Mouse (Mus musculus) myocyte (in vitro differentiated cells): ENCODE measurements around the gene Pde4a. TPM values are rescaled to one million over a fixed set of nuclear protein-coding genes. Genes with fewer than 3 reads are reported as not detected.

Source experiments
- H3K27me3 ChIP-seq: one replicate; pipeline ENCODE4 v1.6.1; 2011; ENCODE audit not compliant: control insufficient read depth, insufficient read depth, insufficient read length
- H3K36me3 ChIP-seq: one replicate; pipeline ENCODE4 v1.6.1; 2011; ENCODE audit not compliant: control insufficient read depth, insufficient read depth
- H3K4me2 ChIP-seq: one replicate; pipeline ENCODE4 v1.6.1; 2011; ENCODE audit warnings: low read depth, control low read depth
- H3K4me3 ChIP-seq: one replicate; pipeline ENCODE4 v1.5.1; 2011; ENCODE audit warnings: mild to moderate bottlenecking, control low read depth, moderate library complexity
- H3K79me2 ChIP-seq: one replicate; pipeline ENCODE4 v1.6.1; 2011; ENCODE audit not compliant: control insufficient read depth, insufficient read depth
- H3ac ChIP-seq: one replicate; pipeline ENCODE4 v1.6.1; 2011; ENCODE audit not compliant: control insufficient read depth, insufficient read length
- CEBPB ChIP-seq: IDR thresholded peaks from 2 replicates; pipeline ENCODE4 v1.6.1; 2011; ENCODE audit warnings: mild to moderate bottlenecking, moderate library complexity; ENCODE audit not compliant: poor library complexity, insufficient read depth, severe bottlenecking
- E2F4 ChIP-seq: IDR thresholded peaks from one replicate; pipeline ENCODE4 v1.6.1; 2011; ENCODE audit warnings: mild to moderate bottlenecking, control low read depth, moderate library complexity; ENCODE audit not compliant: insufficient read depth
- MAX ChIP-seq: IDR thresholded peaks from one replicate; pipeline ENCODE4 v1.6.1; 2011; ENCODE audit warnings: low read depth, mild to moderate bottlenecking, control low read depth
- MYOD1 ChIP-seq, 3 experiments: IDR thresholded peaks; one replicate each; pipeline ENCODE4 v1.6.1; 2011; ENCODE audit warnings: control low read depth in 2 of 3, low read depth in 2 of 3, mild to moderate bottlenecking in 2 of 3, moderate library complexity in 1 of 3; ENCODE audit not compliant: insufficient read length in 2 of 3, control insufficient read depth in 1 of 3
- MYOG ChIP-seq, 3 experiments: IDR thresholded peaks; one replicate each; pipeline ENCODE4 v1.6.1; 2011; ENCODE audit warnings: control low read depth in 2 of 3, low read depth in 2 of 3, mild to moderate bottlenecking in 2 of 3; ENCODE audit not compliant: insufficient read length in 2 of 3, control insufficient read depth in 1 of 3, insufficient read depth in 1 of 3
- POLR2A ChIP-seq: IDR thresholded peaks from one replicate; pipeline ENCODE4 v1.6.1; 2011; ENCODE audit warnings: low read depth, mild to moderate bottlenecking, control low read depth, moderate library complexity; ENCODE audit not compliant: insufficient read length
- POLR2AphosphoS2 ChIP-seq: IDR thresholded peaks from one replicate; pipeline ENCODE4 v1.6.1; 2011; ENCODE audit warnings: low read depth, control low read depth; ENCODE audit not compliant: insufficient read length
- REST ChIP-seq: IDR thresholded peaks from one replicate; pipeline ENCODE4 v1.6.1; 2011; ENCODE audit warnings: mild to moderate bottlenecking, control low read depth, moderate library complexity; ENCODE audit not compliant: insufficient read depth, insufficient read length
- SRF ChIP-seq: IDR thresholded peaks from one replicate; pipeline ENCODE4 v1.6.1; 2011; ENCODE audit warnings: low read depth; ENCODE audit not compliant: control insufficient read depth, insufficient read length
- TCF12 ChIP-seq: IDR thresholded peaks from one replicate; pipeline ENCODE4 v1.6.1; 2011; ENCODE audit warnings: mild to moderate bottlenecking, control low read depth; ENCODE audit not compliant: poor library complexity, insufficient read depth, severe bottlenecking
- TCF3 ChIP-seq: IDR thresholded peaks from one replicate; pipeline ENCODE4 v1.6.1; 2011; ENCODE audit warnings: low read depth, control low read depth; ENCODE audit not compliant: insufficient read length
- USF1 ChIP-seq: IDR thresholded peaks from one replicate; pipeline ENCODE4 v1.6.1; 2011; ENCODE audit warnings: low read depth, mild to moderate bottlenecking, control low read depth, moderate library complexity
- polyA plus RNA-seq: library from polyadenylated mRNA; unstranded; fragments of >200 nt; fragmentation: generic; extraction: Trizol; gene quantifications from one replicate; pipeline ENCODE4 v1.2.1, GENCODE M21; 2012; ENCODE audit warnings: missing spikeins

The Pde4a gene
- polyA plus RNA-seq, 1 experiment, result 3.6 TPM

DNA sequence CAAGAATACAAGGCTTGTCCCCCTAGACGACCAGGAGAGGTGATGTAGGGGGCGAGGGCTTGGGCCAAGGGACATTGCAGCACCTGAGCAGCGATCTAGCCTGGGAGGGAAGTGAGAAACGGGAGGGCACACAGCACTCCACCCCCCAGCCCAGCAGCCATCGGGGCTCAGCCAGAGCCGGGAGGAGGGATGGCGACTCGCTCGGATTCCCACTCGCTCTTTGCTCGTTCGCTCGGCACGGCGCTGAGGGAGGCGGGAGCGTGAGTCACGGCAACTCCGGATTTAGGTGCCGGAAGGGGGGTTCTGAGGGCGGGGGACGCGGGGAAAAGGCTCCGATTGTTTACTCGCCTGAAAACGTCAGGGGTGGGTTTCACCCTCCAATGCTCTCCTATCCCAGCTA lies 1.4 kb upstream of the Pde4a start:
- peak overlapping the region; percentile 34 for H3K4me3 ChIP-seq
- no peaks in the 10 kb centered on the region for H3K27me3 ChIP-seq
- H3K79me2 ChIP-seq, result no peaks in the 10 kb centered on the region
- no peak for TF ChIP-seq REST
- TF ChIP-seq TCF12, result no peak
- no peak for TF ChIP-seq MYOG (IDR thresholded peaks at IDR 0.05; ENCODE audit: control insufficient read depth in 1 of 3, insufficient read depth in 1 of 3, insufficient read length in 2 of 3, low read depth in 2 of 3)
- TF ChIP-seq USF1, result no peak
- peak overlapping the region; percentile 95 for H3K4me2 ChIP-seq
- no peaks in the 10 kb centered on the region for H3K36me3 ChIP-seq
- H3ac ChIP-seq, result no peak overlapping the region

DNA sequence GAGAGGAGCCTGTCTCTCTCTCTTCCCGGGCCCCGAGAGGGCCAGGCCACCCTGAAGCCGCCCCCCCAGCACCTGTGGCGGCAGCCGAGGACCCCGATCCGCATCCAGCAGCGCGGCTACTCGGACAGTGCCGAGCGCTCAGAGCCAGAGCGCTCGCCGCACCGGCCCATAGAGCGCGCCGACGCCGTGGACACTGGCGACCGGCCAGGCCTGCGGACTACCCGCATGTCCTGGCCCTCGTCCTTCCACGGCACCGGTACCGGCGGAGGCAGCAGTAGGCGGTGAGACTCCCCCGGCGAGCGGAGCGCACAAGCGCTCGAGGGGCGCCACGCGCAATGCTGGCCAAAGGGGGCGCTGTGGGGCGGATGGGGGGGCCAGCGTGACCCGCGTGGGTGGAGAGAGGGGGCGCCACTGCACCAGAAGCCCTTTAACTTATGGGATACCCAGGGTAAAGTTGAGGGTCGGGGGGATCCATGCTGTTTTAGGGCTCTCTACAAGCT lies 488 bp downstream of the Pde4a start:
- H3ac ChIP-seq, result peak overlapping the region; percentile 83
- peak overlapping the region; percentile 34 for H3K4me3 ChIP-seq
- H3K27me3 ChIP-seq, result no peaks in the 10 kb centered on the region
- H3K4me2 ChIP-seq, result peak overlapping the region; percentile 95
- no peaks in the 10 kb centered on the region for H3K36me3 ChIP-seq
- no peaks in the 10 kb centered on the region for H3K79me2 ChIP-seq
- TF ChIP-seq MYOG (IDR thresholded peaks at IDR 0.05; ENCODE audit: control insufficient read depth in 1 of 3, insufficient read depth in 1 of 3, insufficient read length in 2 of 3, low read depth in 2 of 3), result peak in 1 of 3 experiments; percentile 5
- no peak for TF ChIP-seq TCF3

DNA sequence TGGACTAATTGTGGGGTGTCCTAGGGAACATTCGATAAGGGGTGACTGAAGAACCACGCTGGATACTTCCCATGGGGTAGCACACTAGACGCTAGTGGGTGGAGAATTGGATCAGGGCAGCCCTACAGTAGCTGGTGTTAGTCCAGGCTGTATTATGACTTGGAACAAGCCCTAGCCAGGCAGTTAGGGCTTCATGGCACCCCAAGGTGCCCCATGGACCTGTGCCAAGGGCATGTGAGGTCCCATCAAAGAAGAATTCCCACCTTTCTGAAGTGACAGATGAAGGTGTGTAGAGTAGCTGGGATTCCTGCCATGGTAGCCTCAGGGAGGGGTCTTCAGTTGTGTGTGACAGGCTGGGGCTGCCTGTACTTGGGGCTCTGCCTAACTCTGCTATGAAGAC lies 1.0 kb downstream of the Pde4a start:
- TF ChIP-seq POLR2AphosphoS2 (no peak), MYOD1 (IDR thresholded peaks at IDR 0.05; ENCODE audit: control insufficient read depth in 1 of 3, insufficient read length in 2 of 3, low read depth in 2 of 3) (no peak), TCF12 (no peak), TCF3 (no peak), E2F4 (no peak), MAX (no peak), SRF (no peak), CEBPB (no peak), USF1 (no peak), POLR2A (no peak)
- H3K27me3 ChIP-seq, result no peaks in the 10 kb centered on the region

DNA sequence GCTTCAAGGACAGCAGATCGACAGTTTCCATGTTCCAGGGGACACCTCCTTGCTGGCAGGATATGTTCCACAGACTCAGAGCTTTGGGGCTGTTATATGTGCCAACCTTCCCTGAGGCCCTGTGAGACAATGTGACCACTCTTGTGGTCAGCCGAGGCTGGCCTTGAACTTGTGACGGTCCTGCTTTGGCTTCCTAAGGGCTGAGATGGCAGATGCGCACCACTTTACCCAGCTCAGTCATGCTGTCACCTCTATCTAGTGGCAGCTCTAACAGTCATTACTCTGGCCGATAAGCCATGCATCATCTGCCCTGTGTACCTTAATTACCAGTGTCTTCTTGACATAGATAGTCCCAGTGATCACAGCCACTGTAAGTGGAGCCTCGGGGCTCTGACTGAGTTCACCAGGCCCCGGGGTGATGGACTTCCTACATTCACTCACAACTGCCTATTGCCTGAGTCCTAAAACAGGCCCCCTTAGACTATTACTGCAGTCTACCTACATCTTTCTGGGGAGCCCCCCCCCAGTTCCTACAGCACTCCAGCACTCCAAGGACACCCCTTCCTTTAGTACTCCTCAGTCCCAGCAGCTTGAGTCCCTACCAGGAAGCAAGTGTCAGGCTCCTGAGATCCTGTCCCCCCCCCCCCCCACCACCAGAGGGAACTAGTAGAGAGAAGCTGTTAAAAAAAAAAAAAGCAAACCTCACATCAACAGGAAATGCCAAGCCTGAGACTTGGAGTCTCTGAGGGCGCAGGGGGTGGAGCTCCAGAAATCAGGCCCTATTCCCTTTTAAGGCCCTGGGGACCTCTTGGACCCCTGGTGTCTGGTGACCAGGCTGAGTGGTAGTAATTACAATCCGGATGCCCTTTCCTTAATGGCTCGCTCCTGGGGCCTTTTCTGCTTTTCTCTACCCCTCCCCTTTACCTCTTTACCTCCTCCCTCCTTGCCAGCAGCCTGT lies 1.9 kb downstream of the Pde4a start:
- H3K79me2 ChIP-seq, result no peaks in the 10 kb centered on the region
- peak overlapping the region; percentile 34 for H3K4me3 ChIP-seq
- H3K4me2 ChIP-seq, result peak overlapping the region; percentile 95
- H3K27me3 ChIP-seq, result no peaks in the 10 kb centered on the region
- peak overlapping the region; percentile 25 for H3ac ChIP-seq
- no peaks in the 10 kb centered on the region for H3K36me3 ChIP-seq
- TF ChIP-seq POLR2A (no peak), TCF3 (no peak), SRF (peak; percentile 35)

More for the DNA sequence above, 1.0 kb downstream of the Pde4a start:
- Histone ChIP-seq H3K4me3 (peak overlapping the region; percentile 34), H3ac (peak overlapping the region; percentile 83), H3K36me3 (no peaks in the 10 kb centered on the region), H3K79me2 (no peaks in the 10 kb centered on the region), H3K4me2 (peak overlapping the region; percentile 95)

DNA sequence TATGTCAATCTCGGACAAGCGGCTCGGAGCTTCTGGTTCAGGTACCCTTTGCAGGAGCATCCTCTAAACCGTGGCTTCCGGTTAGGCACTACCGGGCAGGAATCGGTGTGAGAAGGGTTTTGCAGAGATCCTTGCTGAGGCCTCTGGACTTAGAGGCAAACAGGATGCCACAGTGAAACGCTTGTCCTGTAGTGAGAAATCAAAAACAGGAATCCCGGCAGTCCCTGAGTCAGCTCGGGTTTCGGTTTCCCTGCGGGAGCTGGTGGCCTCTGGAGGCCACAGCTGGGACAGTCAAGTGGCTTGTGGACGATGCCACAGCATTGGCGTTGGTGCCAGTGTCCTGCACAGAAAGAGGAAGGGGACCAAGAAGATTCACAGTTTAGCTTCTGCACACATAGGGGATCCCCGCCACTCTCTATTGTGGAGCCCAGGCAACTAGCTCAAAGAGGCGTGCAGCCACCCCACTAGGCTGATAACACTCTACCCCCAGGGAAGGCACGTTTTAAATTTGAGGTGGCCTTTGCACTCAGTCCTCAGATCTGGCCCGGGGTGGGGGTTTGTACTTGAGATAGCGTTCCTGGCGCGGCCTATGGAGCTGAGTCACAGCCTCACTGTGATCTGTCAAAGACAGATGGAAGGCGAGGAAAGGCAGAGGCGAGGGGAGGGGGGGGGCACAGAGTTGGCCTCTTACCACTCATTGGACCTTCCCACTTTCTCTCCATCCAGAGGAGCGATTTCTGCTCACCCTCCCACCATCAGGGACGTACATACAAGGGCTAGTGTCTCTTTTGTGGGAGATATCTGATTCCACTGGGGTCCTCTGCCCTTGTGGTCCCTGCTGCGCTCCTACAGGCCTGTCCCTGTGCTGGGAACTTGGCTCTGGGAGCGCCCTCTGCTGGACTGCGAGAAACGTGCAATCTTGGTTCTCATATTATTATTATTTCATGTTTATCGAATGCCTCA lies 2.9 kb downstream of the Pde4a start:
- peak overlapping the region; percentile 95 for H3K4me2 ChIP-seq
- H3K79me2 ChIP-seq, result no peaks in the 10 kb centered on the region
- H3K4me3 ChIP-seq, result peak overlapping the region; percentile 34
- H3ac ChIP-seq, result peak overlapping the region; percentile 25
- no peaks in the 10 kb centered on the region for H3K27me3 ChIP-seq
- TF ChIP-seq USF1, result no peak
- no peak for TF ChIP-seq SRF
- TF ChIP-seq CEBPB, result no peak
- no peak for TF ChIP-seq TCF12
- no peak for TF ChIP-seq REST
- no peak for TF ChIP-seq TCF3
- peak in 1 of 3 experiments; percentile 45 for TF ChIP-seq MYOG (IDR thresholded peaks at IDR 0.05; ENCODE audit: control insufficient read depth in 1 of 3, insufficient read depth in 1 of 3, insufficient read length in 2 of 3, low read depth in 2 of 3)
- no peak for TF ChIP-seq MAX
- no peak for TF ChIP-seq E2F4
- no peak for TF ChIP-seq POLR2AphosphoS2
- TF ChIP-seq POLR2A, result no peak
- TF ChIP-seq MYOD1 (IDR thresholded peaks at IDR 0.05; ENCODE audit: control insufficient read depth in 1 of 3, insufficient read length in 2 of 3, low read depth in 2 of 3), result peak in 1 of 3 experiments; percentile 1
- H3K36me3 ChIP-seq, result no peaks in the 10 kb centered on the region
